Mouse (Mus musculus) olfactory bulb, adult 2 months (tissue): ENCODE data around the gene Alkbh6.

ENCODE experiments used
- CTCF ChIP-seq: fragments of 200-500 bp; IDR thresholded peaks from 2 replicates; pipeline ENCODE4 v1.5.1; 2012; ENCODE audit warnings: low read depth, mild to moderate bottlenecking, low read length, moderate library complexity; ENCODE audit not compliant: insufficient read depth
- POLR2A ChIP-seq: fragments of 200-500 bp; IDR thresholded peaks from 2 replicates; pipeline ENCODE4 v1.6.1; 2012; ENCODE audit warnings: mild to moderate bottlenecking, low read depth, low read length, moderate library complexity; ENCODE audit not compliant: insufficient read depth

DNA sequence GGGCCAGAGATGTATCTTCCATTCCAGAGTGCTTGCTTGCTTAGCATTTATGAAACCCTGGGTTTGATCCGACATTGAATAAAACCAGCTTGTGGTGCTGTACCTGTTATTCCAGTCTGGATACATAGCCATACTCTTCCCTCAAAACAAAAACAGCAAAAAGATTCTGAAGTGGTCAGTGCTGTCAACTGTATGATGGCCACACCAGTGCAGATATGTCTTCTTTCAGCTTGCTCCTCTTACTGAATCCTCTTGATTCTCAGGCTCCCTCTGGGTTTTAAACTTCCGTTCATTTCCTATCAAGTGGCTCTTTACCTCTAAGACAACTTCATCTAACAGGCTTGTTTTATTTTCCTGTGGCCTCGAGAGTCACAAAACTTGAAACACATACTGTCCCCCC, 15.3 kb downstream of the Alkbh6 start, which contains the start of gene Sdhaf1:
- TF ChIP-seq CTCF: no peak
- TF ChIP-seq POLR2A: no peak
